ENCODE assay signal across 10 mouse cellular contexts in genomic region chr8:90861266-90861944, GRCm38 (mm10). TPM values are rescaled to one million over a fixed set of nuclear protein-coding genes. Genes with fewer than 3 reads are reported as not detected.
A peak's percentile ranks its signal among the peaks of the same experiment; 100 is the strongest.
DNase-seq lines count a peak whose midpoint lies in the region; ATAC-seq and TF ChIP-seq lines count a peak whose summit lies in the region.
"Had no signal": no experiment of that assay in that cellular context is flagged by ENCODE, and none has a peak within 500 bp of the region (broad histone marks: within the 10 kb centered on the region; RNA-seq: fewer than 3 reads in every experiment).

No protein-coding gene starts in this region.

- no peak overlapping the region for H3K4me3 ChIP-seq in intestine, embryonic 14.5 days (ENCODE audit: low read depth, low read length)
- H3K4me3 ChIP-seq in intestine, postnatal 0 days (ENCODE audit: low read depth, low read length) = no peak overlapping the region
- no peak overlapping the region for H3K4me3 ChIP-seq in ES-E14 (ENCODE audit: insufficient read depth in 1 of 2, low read depth in 1 of 2, low read length in 2 of 2, poor library complexity in 1 of 2, severe bottlenecking in 1 of 2)
- H3K4me3 ChIP-seq in heart, embryonic 16.5 days (ENCODE audit: low read length) = no peak overlapping the region
- peak overlapping the region; percentile 18 for H3K4me3 ChIP-seq in limb, embryonic 13.5 days
- no peak overlapping the region for H3K4me3 ChIP-seq in neural tube, embryonic 14.5 days (ENCODE audit: low read depth, low read length)

- H3K9ac ChIP-seq in intestine, embryonic 14.5 days (ENCODE audit: low read length) = no peak overlapping the region
- H3K9ac ChIP-seq in intestine, postnatal 0 days (ENCODE audit: low read depth, low read length) = no peak overlapping the region
- no peak overlapping the region for H3K9ac ChIP-seq in ES-E14 (ENCODE audit: insufficient read depth, low read depth, low read length, poor library complexity, severe bottlenecking)
- H3K9ac ChIP-seq in heart, embryonic 16.5 days (ENCODE audit: low read length) = no peak overlapping the region
- H3K9ac ChIP-seq in limb, embryonic 13.5 days = peak overlapping the region; percentile 48; the same call in 1 of the 2 replicates
- H3K9ac ChIP-seq in neural tube, embryonic 14.5 days (replicated peaks; ENCODE audit: low read depth, low read length) = no peak overlapping the region

- TF ChIP-seq CTCF in intestine, postnatal 0 days (IDR thresholded peaks at IDR 0.05; ENCODE audit: low read depth) = no peak

- WGBS in intestine, embryonic 14.5 days = 18% methylated on average over 9 of the region's 9 CpGs
- 54% methylated on average over 9 of the region's 9 CpGs for WGBS in intestine, postnatal 0 days
- WGBS in heart, embryonic 16.5 days = 18% methylated on average over 9 of the region's 9 CpGs
- WGBS in limb, embryonic 13.5 days = under 1% methylated on average over 9 of the region's 9 CpGs
- WGBS in neural tube, embryonic 14.5 days = 2% methylated on average over 9 of the region's 9 CpGs

- H3K27me3 ChIP-seq in intestine, embryonic 14.5 days (replicated peaks; ENCODE audit: control insufficient read depth, insufficient read depth, low read length) = no peaks in the 10 kb centered on the region
- no peaks in the 10 kb centered on the region for H3K27me3 ChIP-seq in intestine, postnatal 0 days (replicated peaks; ENCODE audit: control insufficient read depth, insufficient read depth, low read length)
- H3K27me3 ChIP-seq in heart, embryonic 16.5 days (ENCODE audit: control insufficient read depth, insufficient read depth, low read length) = no peaks in the 10 kb centered on the region
- H3K27me3 ChIP-seq in limb, embryonic 13.5 days = no peaks in the 10 kb centered on the region
- no peaks in the 10 kb centered on the region for H3K27me3 ChIP-seq in neural tube, embryonic 14.5 days (ENCODE audit: control insufficient read depth, insufficient read depth, low read length)
- H3K27me3 ChIP-seq: Patski had no signal

- H3K27ac ChIP-seq in intestine, embryonic 14.5 days (ENCODE audit: low read depth) = peak overlapping the region; percentile 88
- no peak overlapping the region for H3K27ac ChIP-seq in intestine, postnatal 0 days (ENCODE audit: low read depth, low read length)
- peak overlapping the region; percentile 69; the same call in 1 of the 2 replicates for H3K27ac ChIP-seq in ES-E14 (ENCODE audit: insufficient read depth, low read depth, low read length, poor library complexity, severe bottlenecking)
- peak overlapping the region; percentile 77 for H3K27ac ChIP-seq in heart, embryonic 16.5 days (ENCODE audit: low read length)
- H3K27ac ChIP-seq in limb, embryonic 13.5 days = peak overlapping the region; percentile 99
- peak overlapping the region; percentile 81 for H3K27ac ChIP-seq in neural tube, embryonic 14.5 days (ENCODE audit: low read depth, low read length)

- no peak for DNase-seq in intestine, embryonic 14.5 days (ENCODE audit: low spot score)
- DNase-seq in ES-E14 (ENCODE audit: low read depth, low spot score) = no peak
- peak; percentile 64 for DNase-seq in embryo, embryonic 10.5 days (ENCODE audit: low spot score)
- no peak for DNase-seq in kidney, postnatal 25 days

- no peaks in the 10 kb centered on the region for H3K9me3 ChIP-seq in intestine, embryonic 14.5 days (ENCODE audit: control insufficient read depth, low read length)
- no peaks in the 10 kb centered on the region for H3K9me3 ChIP-seq in intestine, postnatal 0 days (ENCODE audit: control insufficient read depth)
- H3K9me3 ChIP-seq in ES-E14 (ENCODE audit: control insufficient read depth, insufficient read depth, low read depth, low read length) = no peaks in the 10 kb centered on the region
- no peaks in the 10 kb centered on the region for H3K9me3 ChIP-seq in heart, embryonic 16.5 days (replicated peaks; ENCODE audit: control insufficient read depth, low read length)
- H3K9me3 ChIP-seq in limb, embryonic 13.5 days = no peaks in the 10 kb centered on the region
- H3K9me3 ChIP-seq in neural tube, embryonic 14.5 days (ENCODE audit: control insufficient read depth, low read length) = no peaks in the 10 kb centered on the region

- ATAC-seq in intestine, embryonic 14.5 days (replicated peaks; ENCODE audit: low FRiP score, low TSS enrichment, low read depth) = 0 out of 2 replicates have a peak, but pooled peaks have one; percentile 23
- ATAC-seq in intestine, postnatal 0 days = no peak
- no peak for ATAC-seq in heart, embryonic 16.5 days (replicated peaks; ENCODE audit: extremely low read depth, insufficient read depth, low FRiP score)
- ATAC-seq in limb, embryonic 13.5 days (ENCODE audit: low FRiP score, low read depth) = no peak; the same call in 1 of the 2 replicates
- 0 out of 2 replicates have a peak, but pooled peaks have one; percentile 12 for ATAC-seq in neural tube, embryonic 14.5 days (ENCODE audit: low read depth)
- ATAC-seq: Patski had no signal

- peak overlapping the region; percentile 5; the same call in 1 of the 2 replicates for H3K4me2 ChIP-seq in intestine, embryonic 14.5 days (ENCODE audit: low read length)
- H3K4me2 ChIP-seq in intestine, postnatal 0 days (replicated peaks; ENCODE audit: low read depth) = no peak overlapping the region
- peak overlapping the region; percentile 5; the same call in 1 of the 2 replicates for H3K4me2 ChIP-seq in heart, embryonic 16.5 days (ENCODE audit: low read depth, low read length)
- peak overlapping the region; percentile 57 for H3K4me2 ChIP-seq in limb, embryonic 13.5 days (replicated peaks)
- H3K4me2 ChIP-seq in neural tube, embryonic 14.5 days (ENCODE audit: low read depth, low read length) = 0 out of 2 replicates have a peak overlapping the region, but pooled peaks have one; percentile 0

- in situ Hi-C loops in ES-E14 (cut with MboI; ENCODE audit: low sequenced_read_pairs in 2 of 2, unreplicated experiment in 2 of 2) = no loop called here

- H3K4me1 ChIP-seq in intestine, embryonic 14.5 days (replicated peaks; ENCODE audit: control insufficient read depth, insufficient read depth, low read length) = peaks cover 16% of the 10 kb centered on the region
- H3K4me1 ChIP-seq in intestine, postnatal 0 days (replicated peaks; ENCODE audit: control insufficient read depth, insufficient read depth, low read length) = no peaks in the 10 kb centered on the region
- peaks cover 6 to 30% of the 10 kb centered on the region in 2 experiments; a peak in 3 of 4 replicates for H3K4me1 ChIP-seq in ES-E14 (ENCODE audit: control insufficient read depth in 2 of 2, insufficient read depth in 2 of 2, low read length in 2 of 2, poor library complexity in 1 of 2)
- H3K4me1 ChIP-seq in heart, embryonic 16.5 days (ENCODE audit: control insufficient read depth, insufficient read depth, low read length) = peaks cover 15% of the 10 kb centered on the region
- H3K4me1 ChIP-seq in limb, embryonic 13.5 days = peaks cover 37% of the 10 kb centered on the region
- peaks cover 21% of the 10 kb centered on the region for H3K4me1 ChIP-seq in neural tube, embryonic 14.5 days (ENCODE audit: control insufficient read depth, insufficient read depth, low read length)

- H3K36me3 ChIP-seq in intestine, embryonic 14.5 days (ENCODE audit: control insufficient read depth, insufficient read depth, low read length) = no peaks in the 10 kb centered on the region
- H3K36me3 ChIP-seq in intestine, postnatal 0 days (ENCODE audit: control insufficient read depth, insufficient read depth) = 0 out of 2 replicates have a peak, but pooled peaks cover 3% of the 10 kb centered on the region
- H3K36me3 ChIP-seq in ES-E14 (ENCODE audit: control insufficient read depth, insufficient read depth, low read length, poor library complexity, severe bottlenecking) = no peaks in the 10 kb centered on the region
- H3K36me3 ChIP-seq in heart, embryonic 16.5 days (ENCODE audit: control insufficient read depth, insufficient read depth) = no peaks in the 10 kb centered on the region
- H3K36me3 ChIP-seq in limb, embryonic 13.5 days = no peaks in the 10 kb centered on the region
- no peaks in the 10 kb centered on the region for H3K36me3 ChIP-seq in neural tube, embryonic 14.5 days (ENCODE audit: control insufficient read depth, insufficient read depth, low read length)

TF ChIP-seq in ES-E14, 5 proteins besides CTCF, POLR2A, EP300 and RAD21:
- TF ChIP-seq ZNF384 (IDR thresholded peaks at IDR 0.05; ENCODE audit: low read depth, low read length) = no peak
- TF ChIP-seq ZC3H11A (IDR thresholded peaks at IDR 0.05; ENCODE audit: borderline replicate concordance, low read depth, low read length) = no peak
- no peak for TF ChIP-seq MAFK (IDR thresholded peaks at IDR 0.05; ENCODE audit: insufficient read depth, low read depth, low read length)
- no peak for TF ChIP-seq CHD2 (IDR thresholded peaks at IDR 0.05; ENCODE audit: low read depth, low read length)
- no peak for TF ChIP-seq HCFC1 (IDR thresholded peaks at IDR 0.05; ENCODE audit: borderline replicate concordance, insufficient read depth, low read length)

RNA-seq across cellular contexts. Expression of gene Chd9, which starts 33.3 kb away (rescaled TPM):
- polyA plus RNA-seq in intestine, embryonic 14.5 days (2014; fragmentation: Nextera tagmentation; extraction: Ambion mirVana) = 103 and 120 TPM in 2 replicates
- 234 and 236 TPM in 2 replicates for polyA plus RNA-seq in intestine, postnatal 0 days (2015; fragmentation: Nextera tagmentation; extraction: Ambion mirVana)
- total RNA-seq in ES-E14 (2012; rRNA removed) = 32.4 and 41.6 TPM in 2 replicates
- polyA plus RNA-seq in heart, embryonic 16.5 days (2015; fragmentation: Nextera tagmentation; extraction: Ambion mirVana) = 56.4 and 60.6 TPM in 2 replicates
- 108 TPM in 2 replicates for polyA plus RNA-seq in limb, embryonic 13.5 days (2015; fragmentation: Nextera tagmentation; extraction: Ambion mirVana)
- polyA plus RNA-seq in neural tube, embryonic 14.5 days (2014; fragmentation: Nextera tagmentation; extraction: Ambion mirVana) = 97.4 and 112 TPM in 2 replicates

RNA-seq across cellular contexts. Expression of gene Gm19935, which starts 44.2 kb away (rescaled TPM):
- polyA plus RNA-seq in intestine, embryonic 14.5 days (2014; fragmentation: Nextera tagmentation; extraction: Ambion mirVana) = not detected in 2 replicates
- polyA plus RNA-seq in intestine, postnatal 0 days (2015; fragmentation: Nextera tagmentation; extraction: Ambion mirVana) = 0.16 TPM in 1 of 2 replicates, not detected in the other
- 0.32 and 0.49 TPM in 2 replicates for total RNA-seq in ES-E14 (2012; rRNA removed)
- 0.15 and 0.24 TPM in 2 replicates for polyA plus RNA-seq in heart, embryonic 16.5 days (2015; fragmentation: Nextera tagmentation; extraction: Ambion mirVana)
- not detected in 2 replicates for polyA plus RNA-seq in limb, embryonic 13.5 days (2015; fragmentation: Nextera tagmentation; extraction: Ambion mirVana)
- 2.2 and 3.3 TPM in 2 replicates for polyA plus RNA-seq in neural tube, embryonic 14.5 days (2014; fragmentation: Nextera tagmentation; extraction: Ambion mirVana)
- polyA plus RNA-seq: spleen, adult 2 months had no signal

Comparison
In these comparisons a context has a peak if more than half of its experiments do, and no peak if none do; other contexts are left out.
1. ATAC-seq: peak in intestine, embryonic 14.5 days (single experiment) and neural tube, embryonic 14.5 days (single experiment); none in intestine, postnatal 0 days (single experiment), heart, embryonic 16.5 days (single experiment) and limb, embryonic 13.5 days (single experiment).